Mouse (Mus musculus) olfactory bulb, adult 2 months (tissue): Measurements from ENCODE around the gene Asf1b. TPM values are rescaled to one million over a fixed set of nuclear protein-coding genes. Genes with fewer than 3 reads are reported as not detected.

Source experiments
- H3K27ac ChIP-seq: fragments of 200-500 bp; 2 replicates; pipeline ENCODE4 v1.5.1; 2012; ENCODE audit warnings: low read depth, low read length; ENCODE audit not compliant: insufficient read depth
- H3K4me1 ChIP-seq: fragments of 200-500 bp; 2 replicates; pipeline ENCODE4 v1.6.1; 2012; ENCODE audit warnings: low read length; ENCODE audit not compliant: control insufficient read depth, insufficient read depth
- H3K4me3 ChIP-seq: fragments of 200-500 bp; 2 replicates; pipeline ENCODE4 v1.5.1; 2012; ENCODE audit warnings: mild to moderate bottlenecking, low read depth, low read length, moderate library complexity; ENCODE audit not compliant: insufficient read depth
- CTCF ChIP-seq: fragments of 200-500 bp; IDR thresholded peaks from 2 replicates; pipeline ENCODE4 v1.5.1; 2012; ENCODE audit warnings: low read depth, mild to moderate bottlenecking, low read length, moderate library complexity; ENCODE audit not compliant: insufficient read depth
- POLR2A ChIP-seq: fragments of 200-500 bp; IDR thresholded peaks from 2 replicates; pipeline ENCODE4 v1.6.1; 2012; ENCODE audit warnings: mild to moderate bottlenecking, low read depth, low read length, moderate library complexity; ENCODE audit not compliant: insufficient read depth
- WGBS: fragments of 180-500 bp; shearing (Covaris S2); methylation state at CpG from one replicate; pipeline ENCODE4 v1.1.7; 2018; 5-methylcytosine and 5-hydroxymethylcytosine counted together
- polyA plus RNA-seq: library from polyadenylated mRNA; stranded (reverse); fragments of >200 nt; gene quantifications from 2 replicates; pipeline ENCODE4 v1.2.4, GENCODE M21; 2012; ENCODE audit warnings: low replicate concordance; ENCODE audit not compliant: missing spikeins, insufficient read depth, insufficient read length

Gene Asf1b
- polyA plus RNA-seq, 1 experiment, result not detected

- Histone ChIP-seq H3K27ac (no peak overlapping the region), H3K4me1 (no peaks in the 10 kb centered on the region), H3K4me3 (no peak overlapping the region)
- 76% methylated on average over 3 of the region's 3 CpGs for WGBS
- TF ChIP-seq CTCF (no peak), POLR2A (no peak)
Observed at GRCm38 (mm10) chr8:83945540-83945939, 9.8 kb upstream of the Asf1b start.

DNA sequence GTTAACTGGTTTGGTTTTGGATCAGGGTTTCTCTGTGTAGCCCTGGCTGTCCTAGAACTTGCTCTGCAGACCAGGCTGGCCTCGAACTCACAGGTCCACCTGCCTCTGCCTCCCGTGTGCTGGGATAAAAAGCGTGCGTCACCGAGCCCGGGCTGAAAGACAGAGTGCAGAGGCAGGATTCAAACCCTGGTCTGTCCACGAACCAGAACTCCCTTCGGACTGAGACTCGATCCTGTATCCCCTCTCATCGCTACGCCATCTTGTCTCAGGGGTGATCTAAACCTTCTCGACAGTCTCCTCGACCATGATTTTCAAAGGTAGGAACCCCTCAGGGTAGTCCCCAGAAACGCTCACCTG is 580 bp upstream of the Asf1b start:
- Histone ChIP-seq H3K27ac (no peak overlapping the region), H3K4me3 (peak overlapping the region; percentile 39), H3K4me1 (peaks cover 10% of the 10 kb centered on the region)
- TF ChIP-seq CTCF (no peak), POLR2A (no peak; the same call in 1 of the 2 replicates)
- WGBS, result under 1% methylated on average over 14 of the region's 14 CpGs

DNA sequence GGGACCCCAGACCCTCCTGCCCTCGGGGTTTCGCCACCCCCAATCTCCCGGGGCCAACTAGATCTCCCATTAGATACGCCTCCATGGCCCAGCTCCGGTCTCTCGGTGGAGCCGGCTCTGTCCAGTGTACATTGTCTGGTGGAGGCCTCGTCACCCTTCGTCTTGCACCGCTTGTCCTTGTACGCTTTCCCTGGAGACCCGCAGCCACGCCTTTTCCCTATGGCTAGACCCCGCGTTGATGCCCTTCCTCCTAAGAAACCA is 581 bp downstream of the Asf1b start:
- H3K4me3 ChIP-seq, result peak overlapping the region; percentile 56
- TF ChIP-seq POLR2A (no peak), CTCF (no peak)
- H3K4me1 ChIP-seq, result peaks cover 10% of the 10 kb centered on the region
- under 1% methylated on average over 15 of the region's 15 CpGs for WGBS
- no peak overlapping the region for H3K27ac ChIP-seq

DNA sequence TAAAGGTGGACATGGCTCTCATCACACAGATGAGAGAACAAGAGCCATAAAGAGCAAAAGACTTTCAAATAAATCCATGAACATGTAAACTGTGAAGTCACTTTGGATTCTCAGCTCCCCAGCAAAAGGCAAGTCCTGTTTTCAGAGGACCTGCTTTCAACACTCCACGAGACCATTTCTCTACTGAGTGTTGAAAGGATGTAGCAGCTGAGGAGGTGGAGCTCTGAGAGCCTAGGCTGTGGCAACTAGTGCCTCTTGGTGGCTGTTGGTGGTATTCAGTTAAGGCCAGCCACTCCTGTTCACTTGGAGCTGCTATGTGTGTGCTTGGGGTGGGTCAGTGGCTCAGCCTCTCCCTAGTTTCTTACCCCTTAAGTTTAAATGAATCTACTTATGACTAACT is 1.5 kb downstream of the Asf1b start:
- 6% methylated on average over 1 of the region's 1 CpGs for WGBS
- TF ChIP-seq POLR2A (no peak), CTCF (no peak)
- Histone ChIP-seq H3K27ac (no peak overlapping the region), H3K4me1 (peaks cover 10% of the 10 kb centered on the region), H3K4me3 (no peak overlapping the region)

GRCm38 (mm10) chr8:83964015-83964765 is 8.9 kb downstream of the Asf1b start:
- 78% methylated on average over 5 of the region's 5 CpGs for WGBS
- no peak overlapping the region for H3K4me3 ChIP-seq
- H3K4me1 ChIP-seq, result no peaks in the 10 kb centered on the region
- H3K27ac ChIP-seq, result no peak overlapping the region
- TF ChIP-seq POLR2A (no peak), CTCF (no peak)

- no peak for TF ChIP-seq CTCF
- TF ChIP-seq POLR2A, result no peak
- no peaks in the 10 kb centered on the region for H3K4me1 ChIP-seq
- 98% methylated on average over 7 of the region's 7 CpGs for WGBS
- H3K4me3 ChIP-seq, result no peak overlapping the region
- H3K27ac ChIP-seq, result no peak overlapping the region
Observed at GRCm38 (mm10) chr8:83967701-83968100, 12.4 kb downstream of the Asf1b start.

- no peak for TF ChIP-seq CTCF
- no peak for TF ChIP-seq POLR2A
Observed at GRCm38 (mm10) chr8:83971121-83971520, 15.8 kb downstream of the Asf1b start.

GRCm38 (mm10) chr8:83971661-83972060 is 16.4 kb downstream of the Asf1b start:
- 77% methylated on average over 6 of the region's 6 CpGs for WGBS
- H3K4me3 ChIP-seq, result no peak overlapping the region
- TF ChIP-seq POLR2A, result no peak
- peaks cover 17% of the 10 kb centered on the region for H3K4me1 ChIP-seq
- H3K27ac ChIP-seq, result no peak overlapping the region

More at GRCm38 (mm10) chr8:83971121-83971520, 15.8 kb downstream of the Asf1b start:
- Histone ChIP-seq H3K4me1 (peaks cover 12% of the 10 kb centered on the region), H3K4me3 (no peak overlapping the region), H3K27ac (no peak overlapping the region)
- 87% methylated on average over 4 of the region's 4 CpGs for WGBS

DNA sequence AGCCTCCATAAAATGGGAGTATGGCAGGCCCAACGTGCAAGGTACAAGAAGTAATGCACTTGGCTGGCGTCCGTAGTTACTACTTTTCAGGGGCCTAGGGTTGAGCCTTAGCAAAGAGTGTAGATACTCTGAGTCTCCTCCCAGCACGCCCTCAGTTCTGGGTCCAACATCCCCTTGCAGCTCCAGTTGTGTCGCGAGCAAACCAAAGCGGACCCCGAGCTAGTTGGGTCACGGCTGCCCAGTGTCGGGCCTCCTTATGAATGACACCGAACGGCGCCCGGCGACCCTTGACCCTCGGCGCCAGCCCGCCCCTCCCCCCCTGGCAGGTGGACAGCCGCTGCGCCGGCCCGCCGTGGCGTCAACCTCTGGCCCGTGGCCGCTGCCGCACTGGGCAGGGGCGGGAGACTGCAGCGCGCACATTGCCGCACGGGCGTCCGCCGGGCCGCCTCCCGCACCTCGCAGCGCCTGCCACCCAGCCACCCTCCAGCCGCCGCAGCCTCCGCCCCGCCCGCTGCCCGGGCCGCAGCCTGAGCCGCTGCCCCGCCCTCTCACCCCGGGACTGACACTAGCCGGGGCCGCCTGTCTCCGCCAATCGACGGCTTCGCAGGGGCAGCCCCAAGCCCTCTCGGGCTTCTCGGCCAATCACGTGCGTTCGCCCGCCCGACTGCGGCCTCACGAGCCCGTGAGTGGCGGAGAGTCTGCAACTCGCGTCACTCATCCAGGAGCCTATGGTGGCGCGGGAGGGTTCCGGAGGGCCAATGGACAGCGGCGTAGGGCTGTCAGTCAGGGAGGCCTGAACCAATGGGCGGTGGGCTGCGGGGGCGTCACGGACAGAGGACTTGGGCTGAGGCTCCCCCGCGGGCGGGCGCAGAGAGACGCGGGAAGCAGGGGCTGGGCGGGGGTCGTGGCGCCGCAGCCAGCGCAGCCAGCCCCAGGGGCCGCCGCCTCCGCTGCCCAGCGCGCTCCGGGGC is 17.1 kb downstream of the Asf1b start, which contains the start of gene Prkaca:
TSS of gene Prkaca (plus strand) at position 844 of the 971 bp plus-strand sequence.
- Histone ChIP-seq H3K4me1 (peaks cover 25% of the 10 kb centered on the region), H3K27ac (peak within 1 kb of the TSS; percentile 76), H3K4me3 (peak within 1 kb of the TSS; percentile 94)
- under 1% methylated on average over 91 of the region's 94 CpGs for WGBS
- TF ChIP-seq CTCF (no peak), POLR2A (peak; percentile 29; the same call in 1 of the 2 replicates)
